Mouse (Mus musculus) lung, adult 10 weeks (tissue): ENCODE measurements around the gene C2cd5. TPM values are rescaled to one million over a fixed set of nuclear protein-coding genes. Genes with fewer than 3 reads are reported as not detected.

Experiments
- polyA plus RNA-seq: library from polyadenylated mRNA; stranded (reverse); fragments of 350-450 nt; fragmentation: Illumina TruSeq; extraction: RNeasy Lipid Tissue Mini Kit (QIAGEN cat#74804); gene quantifications from one replicate; pipeline ENCODE4 v1.2.3, GENCODE M21; 2014; ENCODE audit warnings: low read depth, low replicate concordance; ENCODE audit not compliant: insufficient read depth

The C2cd5 gene
- 6.6 TPM for polyA plus RNA-seq

DNA sequence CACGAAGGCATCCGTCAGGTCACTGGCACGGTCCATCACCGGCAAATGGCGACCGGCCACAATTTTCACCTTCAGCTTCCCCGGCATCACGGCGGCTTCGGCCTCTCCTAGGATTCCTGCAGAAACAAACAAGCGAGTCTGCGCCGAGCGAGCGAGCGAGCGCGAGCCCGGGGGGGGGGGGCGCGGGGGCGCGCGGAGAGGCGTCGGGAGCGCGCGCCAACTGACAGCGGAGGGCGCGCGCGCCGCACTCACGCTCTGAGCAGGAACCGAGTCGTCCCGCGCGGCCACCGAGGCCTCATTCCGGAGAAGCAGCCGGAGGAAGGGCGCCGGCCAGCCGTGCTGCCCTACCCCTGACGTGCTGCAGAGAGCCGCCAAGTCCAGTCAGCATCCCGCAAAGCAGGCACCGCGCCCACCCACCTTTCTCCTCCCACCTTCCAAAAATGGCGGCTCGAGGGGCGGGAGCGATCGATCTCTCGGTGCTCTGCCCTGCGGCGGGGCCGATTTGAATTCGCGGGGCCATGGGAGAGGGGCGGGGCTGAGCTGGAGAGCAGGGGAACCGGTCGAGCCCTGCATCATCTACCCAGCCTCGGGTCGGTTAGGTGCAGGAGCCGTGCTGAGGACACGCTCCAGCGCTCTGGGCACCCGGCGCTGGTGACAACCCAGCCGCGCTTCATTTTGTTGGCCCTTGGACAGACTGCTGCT, at the start of gene C2cd5:
TSS of gene C2cd5 (minus strand) at position 461 of the 702 bp plus-strand sequence.

DNA sequence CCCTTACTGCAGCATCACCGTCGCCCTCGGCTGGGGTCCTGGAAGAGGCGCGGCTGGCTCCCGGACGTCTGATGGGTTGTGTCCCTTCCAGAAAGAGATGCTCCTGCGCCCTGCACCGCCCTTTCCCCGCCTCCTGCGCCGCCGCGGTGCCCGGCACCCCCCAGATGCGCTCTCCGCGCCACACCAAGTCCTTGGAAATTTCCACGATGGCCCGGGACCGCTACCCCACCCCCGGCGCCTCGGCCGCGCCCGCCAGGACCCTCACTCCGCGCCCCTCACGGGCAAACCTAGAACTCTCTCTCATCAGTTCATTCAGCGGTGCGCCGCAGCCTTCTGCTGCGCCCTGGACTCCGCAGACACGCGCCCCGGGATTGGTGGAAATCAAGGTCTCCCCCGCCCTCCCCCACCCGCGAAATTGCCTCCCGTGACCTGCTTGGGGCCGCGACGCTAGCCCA, 135.8 kb downstream of the C2cd5 start, which contains the start of gene St8sia1:
TSS of gene St8sia1 (minus strand) at position 377 of the 455 bp plus-strand sequence.

Other genes with a start within 250 kb of the C2cd5 start
- 0.96 TPM for gene St8sia1, start 135.7 kb downstream of the C2cd5 start, polyA plus RNA-seq
- gene Etnk1, start 67.1 kb upstream of the C2cd5 start, polyA plus RNA-seq = 28.5 TPM